Mouse (Mus musculus) monocyte, adult 2 months (primary cell): ENCODE results near the gene Fhl4.

ENCODE experiments used
- DNase-seq, 2 experiments: peaks; one replicate each; pipeline ENCODE4 v3.0.0; 2022; ENCODE audit warnings: low spot score in 2 of 2, low read depth in 1 of 2

Gene Fhl4

GRCm38 (mm10) chr10:85102247-85103084 is at the start of gene Fhl4, which contains the start of gene Tmem263:
Fhl4 (minus strand) TSS chr10:85102495.
Tmem263 (plus strand) TSS chr10:85102627.
- peak; percentile 10 to 16 for DNase-seq

DNA sequence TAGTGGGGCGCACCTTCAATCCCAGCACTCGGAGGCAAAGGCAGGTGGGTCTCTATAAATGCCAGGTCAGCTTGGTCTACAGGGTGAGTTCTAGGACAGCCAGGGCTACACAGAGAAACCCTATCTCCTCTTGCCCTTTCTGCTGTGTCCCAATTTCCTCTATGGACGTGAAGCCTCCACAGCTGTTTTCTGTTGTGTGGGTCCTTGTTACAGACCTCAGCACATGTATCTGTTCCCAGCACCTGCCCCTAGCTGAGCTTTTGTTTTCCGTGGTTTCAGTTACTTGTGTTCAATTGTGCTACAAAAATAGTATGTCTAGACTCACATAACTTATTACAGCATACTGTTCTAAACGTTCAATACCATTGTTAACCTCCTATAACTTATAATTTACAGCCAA is 46.9 kb upstream of the Fhl4 start:
- no peak for DNase-seq

DNA sequence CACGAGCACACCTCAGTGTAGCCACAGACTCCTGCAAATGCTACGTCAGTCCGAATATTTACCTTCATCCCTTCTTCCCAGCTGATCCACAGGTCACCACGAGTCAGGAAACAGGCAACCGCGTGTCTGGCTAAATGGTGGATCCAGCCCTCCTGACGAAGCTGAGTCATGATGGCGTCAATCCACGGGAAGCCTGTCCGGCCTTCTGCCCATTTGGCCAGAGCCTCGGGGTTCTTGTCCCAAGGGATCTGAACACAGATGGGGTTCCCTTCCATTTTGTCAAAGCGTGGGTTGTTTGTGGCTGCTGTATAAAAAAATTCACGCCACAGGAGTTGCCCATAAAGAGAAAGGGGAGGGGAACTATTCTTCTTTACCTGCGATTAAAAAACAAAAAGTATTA is 44.0 kb upstream of the Fhl4 start:
- DNase-seq = no peak

- no peak for DNase-seq
Measured at GRCm38 (mm10) chr10:85141465-85141864, 39.2 kb upstream of the Fhl4 start.

DNA sequence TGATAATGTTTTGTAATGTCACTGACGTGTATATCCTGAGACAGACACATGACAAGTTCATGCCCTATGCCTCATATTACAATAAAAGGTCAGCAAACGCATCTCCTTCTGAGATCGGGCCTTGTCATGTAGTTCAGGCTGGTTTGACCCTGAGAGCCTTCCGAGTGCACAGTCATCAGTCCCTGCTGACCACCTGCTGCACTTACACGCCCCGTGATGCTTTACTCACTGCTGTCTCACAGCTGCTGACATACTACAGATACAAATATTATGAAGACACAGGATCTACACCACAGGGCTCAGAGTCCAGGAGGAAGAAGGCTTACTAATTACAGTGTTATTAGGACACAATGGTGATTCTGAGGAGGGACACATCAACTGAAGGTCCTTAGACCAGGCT is 34.3 kb upstream of the Fhl4 start:
- DNase-seq = no peak

GRCm38 (mm10) chr10:85128453-85128852 is 26.2 kb upstream of the Fhl4 start:
- DNase-seq = peak in 1 of 2 experiments; percentile 50

DNA sequence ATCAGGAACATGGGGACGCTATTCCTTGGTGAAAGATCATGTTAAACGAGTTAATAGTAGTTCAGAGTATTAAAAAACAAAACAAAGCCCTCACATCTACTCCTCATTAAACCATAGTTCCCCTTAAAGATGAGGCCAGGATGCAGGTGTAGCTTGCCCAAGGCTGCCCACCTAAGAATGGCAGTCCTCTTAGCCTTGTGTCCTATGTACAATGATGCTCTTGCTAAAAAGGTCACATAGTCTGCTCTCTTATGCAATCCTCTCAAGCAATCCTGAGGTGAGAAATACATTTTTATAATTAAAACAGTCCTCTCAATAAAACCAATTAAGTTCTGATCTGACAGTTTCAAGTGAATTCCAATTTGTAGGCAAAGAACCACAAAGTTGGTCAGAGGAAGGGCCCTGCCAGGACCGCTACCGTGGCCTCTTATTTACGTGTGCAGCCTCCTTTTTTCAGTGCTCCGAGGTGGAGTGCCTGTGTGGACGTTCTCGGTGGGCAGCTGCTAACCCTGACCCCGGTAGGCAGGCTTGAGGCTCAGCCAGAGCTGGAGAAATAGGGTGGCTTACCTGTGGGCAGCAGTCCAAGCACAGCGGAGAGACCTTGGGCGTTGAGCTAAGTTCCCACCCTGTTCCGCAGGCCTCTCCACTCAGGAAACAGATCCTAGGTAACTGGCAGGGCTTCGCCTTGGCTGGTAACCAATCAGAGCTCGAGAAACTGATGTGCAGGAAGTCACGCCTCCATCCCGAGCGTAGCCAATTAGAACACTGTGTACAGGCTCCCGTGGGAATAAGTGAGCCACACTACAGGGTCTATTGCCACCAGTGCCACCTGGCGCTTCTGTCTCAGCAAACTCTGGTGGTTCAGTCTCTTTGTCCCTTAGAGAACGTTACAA is 25.3 kb upstream of the Fhl4 start, which contains the start of gene Mterf2:
Mterf2 (minus strand) TSS at position 633 of the 893 bp plus-strand sequence.
- DNase-seq = peak; percentile 7 to 26

- DNase-seq = no peak
Measured at GRCm38 (mm10) chr10:85125184-85125583, 22.9 kb upstream of the Fhl4 start.

- no peak for DNase-seq
Measured at GRCm38 (mm10) chr10:85114409-85114808, 12.1 kb upstream of the Fhl4 start.

DNA sequence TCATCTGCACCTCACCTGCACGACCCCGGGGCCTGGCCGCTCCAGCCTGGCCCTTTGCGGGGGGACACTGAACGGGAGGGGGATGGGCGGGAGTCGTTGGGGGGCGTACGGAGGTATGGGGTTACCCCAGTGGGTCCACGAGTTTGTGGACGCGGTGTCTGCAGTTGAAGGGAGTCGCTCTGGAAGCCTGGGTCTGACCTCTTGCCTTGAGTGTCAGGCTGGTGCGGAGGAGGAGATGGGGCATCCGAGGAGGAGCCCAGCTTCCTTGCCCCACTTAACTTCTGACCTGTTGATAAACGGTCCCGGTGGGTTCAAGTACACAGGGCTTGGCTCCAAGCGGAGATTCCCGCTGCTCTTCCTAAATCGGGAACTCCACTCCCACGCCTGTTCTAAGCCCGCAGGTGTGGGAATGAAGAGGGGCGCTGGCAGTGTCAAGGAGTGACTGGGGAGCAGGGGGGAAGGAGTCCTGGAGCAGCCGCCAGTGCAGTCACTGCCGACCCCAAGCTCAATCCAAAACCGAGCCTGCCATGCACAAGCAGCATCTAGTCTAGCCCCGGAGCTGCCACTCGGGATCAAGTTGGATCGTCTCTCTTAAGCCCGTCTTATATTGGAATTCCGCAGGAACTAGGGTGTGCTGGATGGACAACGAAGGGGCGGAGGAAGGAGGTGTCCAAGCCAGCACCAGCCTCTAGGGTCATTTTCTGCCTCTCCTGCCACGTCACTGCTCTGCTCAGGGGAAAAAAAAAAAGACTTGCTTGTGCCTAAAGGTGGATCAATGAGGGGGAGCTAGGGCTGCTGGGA is 990 bp upstream of the Fhl4 start:
- DNase-seq = no peak

GRCm38 (mm10) chr10:85101841-85102240 is 454 bp downstream of the Fhl4 start:
- no peak for DNase-seq

DNA sequence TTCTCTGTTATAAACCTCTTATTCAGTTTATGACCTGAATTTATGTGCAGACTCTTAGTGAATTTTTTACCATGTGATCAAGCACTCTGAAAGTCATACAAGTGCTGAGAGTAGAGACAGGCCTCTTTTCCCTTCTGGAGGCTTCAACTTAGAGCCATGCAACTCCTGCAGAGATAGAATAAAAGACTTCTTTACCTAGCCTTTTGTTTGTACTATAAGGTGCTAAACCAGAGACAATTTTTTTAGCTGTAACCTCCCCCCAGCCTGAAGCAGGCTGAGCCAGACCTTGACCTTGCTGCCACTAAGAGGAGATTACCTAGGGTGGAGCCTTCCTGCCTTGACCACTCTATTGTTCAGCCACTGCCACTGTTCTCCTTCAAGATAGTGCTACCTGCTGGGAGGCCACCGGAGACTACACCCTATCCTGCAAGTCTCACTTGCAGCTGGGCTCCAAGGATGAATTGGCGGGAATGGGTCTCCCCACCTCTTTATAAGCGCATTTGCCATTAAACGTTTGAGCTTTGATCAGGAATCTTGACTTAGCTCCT is 30.6 kb downstream of the Fhl4 start:
- DNase-seq = no peak

DNA sequence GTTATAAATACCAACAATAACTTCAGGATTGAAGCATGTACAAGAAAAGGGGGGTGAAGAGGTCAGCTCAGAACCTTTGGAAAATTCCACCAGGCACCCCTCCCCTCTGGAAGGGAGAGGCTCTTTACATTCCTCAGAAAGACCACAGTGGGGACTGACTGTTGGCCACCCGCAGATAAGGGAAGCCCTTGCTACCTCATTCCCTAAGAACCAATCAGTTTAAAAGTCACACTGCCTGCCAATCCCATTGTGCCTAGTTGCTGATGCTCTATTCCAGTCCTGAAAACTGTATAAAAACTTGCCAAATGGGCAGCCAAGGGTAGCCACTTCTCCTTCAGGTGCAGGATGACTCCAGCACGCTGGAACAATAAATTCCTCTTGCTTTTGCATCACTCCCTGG is 47.4 kb downstream of the Fhl4 start:
- DNase-seq = no peak

DNA sequence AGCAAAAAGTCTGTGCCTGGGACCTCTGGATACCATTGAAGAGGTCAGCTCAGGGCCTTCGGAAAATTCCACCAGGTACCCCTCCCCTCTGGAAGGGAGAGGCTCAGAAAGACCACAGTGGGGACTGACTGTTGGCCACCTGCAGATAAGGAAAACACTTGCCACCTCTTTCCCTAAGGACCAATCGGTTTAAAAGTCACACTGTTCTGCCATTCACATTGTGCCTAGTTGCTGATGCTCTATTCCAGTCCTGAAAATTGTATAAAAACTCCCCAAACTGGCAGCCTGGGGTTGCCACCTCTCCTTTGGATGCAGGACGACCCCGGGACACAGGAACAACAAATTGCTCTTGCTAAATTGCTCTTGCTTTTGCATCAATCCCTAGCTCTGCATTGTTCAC is 49.8 kb downstream of the Fhl4 start:
- no peak for DNase-seq

- no peak for DNase-seq
Measured at GRCm38 (mm10) chr10:85050668-85051208, 51.6 kb downstream of the Fhl4 start.

- no peak for DNase-seq
Measured at GRCm38 (mm10) chr10:85048008-85048407, 54.3 kb downstream of the Fhl4 start.

DNA sequence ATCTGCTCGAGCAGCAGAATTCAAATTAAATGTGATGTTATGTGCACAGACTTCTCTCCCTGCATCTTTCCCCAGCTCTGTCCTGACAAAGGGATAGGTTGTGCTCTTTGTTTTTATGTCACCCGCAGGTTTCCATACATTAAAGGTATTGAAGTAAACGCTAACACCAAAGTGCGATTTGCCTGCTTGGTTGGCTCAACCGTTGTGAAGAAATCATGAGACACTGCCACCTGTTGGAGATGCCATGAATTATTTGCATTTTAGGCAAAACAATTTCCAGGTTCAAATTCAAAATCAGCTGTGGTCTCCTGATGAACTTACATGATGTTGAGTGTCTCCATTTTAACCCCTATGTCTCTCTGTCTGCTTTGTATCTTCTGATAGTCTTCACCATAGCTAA is 55.7 kb downstream of the Fhl4 start:
- no peak for DNase-seq
